Mouse (Mus musculus) cerebellum, adult 9-10 months (tissue): ENCODE measurements at regions not wholly inside any gene's neighbourhood (a gene's known extent, or its start where the extent isn't known, plus 50 kb on each side); places are given as distances from the start of the nearest gene placed in this dataset.

Experiments
- DNase-seq: peaks from one replicate; pipeline ENCODE4 v3.0.0; 2022

GRCm38 (mm10) chr1:190500106-190500505, 329.6 kb upstream of the Prox1 start:
- DNase-seq: no peak

- no peak for DNase-seq
Observed at GRCm38 (mm10) chr1:190497474-190497873, 327.0 kb upstream of the Prox1 start.

GRCm38 (mm10) chr1:190495741-190496520, 325.4 kb upstream of the Prox1 start:
- DNase-seq: no peak

GRCm38 (mm10) chr1:190486551-190487104, 316.1 kb upstream of the Prox1 start:
- no peak for DNase-seq

GRCm38 (mm10) chr1:190483366-190483765, 312.9 kb upstream of the Prox1 start:
- DNase-seq: no peak

- DNase-seq: no peak
Observed at GRCm38 (mm10) chr1:190481071-190481470, 310.6 kb upstream of the Prox1 start.

GRCm38 (mm10) chr1:190480601-190481000, 310.1 kb upstream of the Prox1 start:
- DNase-seq: no peak

GRCm38 (mm10) chr1:190472761-190473160, 302.2 kb upstream of the Prox1 start:
- no peak for DNase-seq

GRCm38 (mm10) chr1:190470336-190470735, 299.8 kb upstream of the Prox1 start:
- no peak for DNase-seq

GRCm38 (mm10) chr1:190457541-190458061, 287.1 kb upstream of the Prox1 start:
- no peak for DNase-seq

GRCm38 (mm10) chr1:190453549-190453948, 283.0 kb upstream of the Prox1 start:
- DNase-seq: no peak

- DNase-seq: no peak
Observed at GRCm38 (mm10) chr1:190452115-190452842, 281.8 kb upstream of the Prox1 start.

GRCm38 (mm10) chr1:190448263-190448662, 277.7 kb upstream of the Prox1 start:
- DNase-seq: no peak

- no peak for DNase-seq
Observed at GRCm38 (mm10) chr1:190447253-190447652, 276.7 kb upstream of the Prox1 start.

GRCm38 (mm10) chr1:190446676-190447075, 276.2 kb upstream of the Prox1 start:
- DNase-seq: no peak

- no peak for DNase-seq
Observed at GRCm38 (mm10) chr1:190444366-190444765, 273.9 kb upstream of the Prox1 start.

GRCm38 (mm10) chr1:190443234-190443633, 272.7 kb upstream of the Prox1 start:
- DNase-seq: no peak

- no peak for DNase-seq
Observed at GRCm38 (mm10) chr1:190442166-190442565, 271.7 kb upstream of the Prox1 start.

- DNase-seq: no peak
Observed at GRCm38 (mm10) chr1:190438789-190439188, 268.3 kb upstream of the Prox1 start.

GRCm38 (mm10) chr1:190422874-190423273, 252.4 kb upstream of the Prox1 start:
- DNase-seq: no peak

GRCm38 (mm10) chr1:190419709-190420108, 249.2 kb upstream of the Prox1 start:
- no peak for DNase-seq

GRCm38 (mm10) chr1:190417326-190417725, 246.8 kb upstream of the Prox1 start:
- no peak for DNase-seq

GRCm38 (mm10) chr1:190411756-190412155, 241.2 kb upstream of the Prox1 start:
- no peak for DNase-seq

- no peak for DNase-seq
Observed at GRCm38 (mm10) chr1:190403335-190403734, 232.8 kb upstream of the Prox1 start.
